Mouse (Mus musculus): Measurements from ENCODE around the gene Loxl3. TPM values are rescaled to one million over a fixed set of nuclear protein-coding genes. Genes with fewer than 3 reads are reported as not detected.

Gene Loxl3
- polyA plus RNA-seq, 1 experiment from 2014 or later, result 2.5 TPM

DNA sequence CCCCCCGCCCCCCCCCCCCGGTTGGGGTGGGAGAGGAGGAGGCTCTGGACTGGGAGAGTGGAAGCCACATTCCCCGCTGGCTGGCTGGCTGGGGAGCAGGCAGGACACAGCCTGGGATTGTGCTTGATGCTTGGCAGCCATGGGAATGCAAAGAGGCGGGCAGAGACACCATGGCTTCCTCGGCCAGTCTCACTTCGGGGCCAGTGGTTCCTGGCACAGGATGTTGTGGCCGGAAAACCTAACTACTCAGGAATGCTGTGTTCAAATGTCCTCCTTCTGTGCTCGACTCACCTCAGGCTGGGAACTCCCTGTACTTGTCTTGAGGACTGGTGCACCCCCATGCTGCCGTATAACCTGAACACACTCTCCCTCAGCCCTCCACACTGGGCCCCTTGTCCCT, 6.3 kb upstream of the Loxl3 start:
- peak; percentile 33 for ATAC-seq
- no peak for DNase-seq (ENCODE audit: low read depth, low spot score)
- no peak for TF ChIP-seq CTCF (IDR thresholded peaks at IDR 0.05)
- ChIA-PET CTCF (no interaction called here), POLR2A (no interaction called here)
- in situ Hi-C loops (cut with MboI; ENCODE audit: low pct_unique_long_range_greater_than_20kb), result no loop called here
- no peaks in the 10 kb centered on the region for H3K27me3 ChIP-seq

DNA sequence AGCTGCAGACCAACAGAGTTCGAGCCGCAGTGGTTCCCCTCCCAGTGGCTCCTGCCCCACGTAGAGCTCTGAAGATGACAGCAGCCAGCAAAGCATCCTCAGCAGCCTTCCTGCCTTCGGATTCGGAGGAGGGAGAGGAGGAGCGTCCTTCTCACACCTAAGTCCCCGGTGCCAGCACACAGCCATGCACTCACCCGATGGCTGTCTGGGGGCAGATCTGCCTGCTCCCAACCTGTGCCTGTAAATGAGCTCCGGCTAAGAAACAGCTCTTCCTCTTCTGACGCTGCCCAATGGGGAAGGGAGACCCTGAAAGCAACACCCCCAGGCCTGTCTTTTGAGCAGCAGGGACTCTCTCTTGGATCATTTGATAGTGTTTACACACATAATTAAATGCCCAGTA, 4.2 kb upstream of the Loxl3 start:
- no peak for DNase-seq (ENCODE audit: low read depth, low spot score)
- CTCF ChIA-PET, result interaction anchor here (0.8 to 1.4 kb wide), 2 partner anchors 22 to 33 kb away, joined by 3 to 7 read pairs; no protein-coding TSS in a partner anchor
- POLR2A ChIA-PET, result no interaction called here
- H3K27me3 ChIP-seq, result no peaks in the 10 kb centered on the region
- no peak for ATAC-seq
- in situ Hi-C loops (cut with MboI; ENCODE audit: low pct_unique_long_range_greater_than_20kb), result no loop called here
- no peak for TF ChIP-seq CTCF (IDR thresholded peaks at IDR 0.05)

DNA sequence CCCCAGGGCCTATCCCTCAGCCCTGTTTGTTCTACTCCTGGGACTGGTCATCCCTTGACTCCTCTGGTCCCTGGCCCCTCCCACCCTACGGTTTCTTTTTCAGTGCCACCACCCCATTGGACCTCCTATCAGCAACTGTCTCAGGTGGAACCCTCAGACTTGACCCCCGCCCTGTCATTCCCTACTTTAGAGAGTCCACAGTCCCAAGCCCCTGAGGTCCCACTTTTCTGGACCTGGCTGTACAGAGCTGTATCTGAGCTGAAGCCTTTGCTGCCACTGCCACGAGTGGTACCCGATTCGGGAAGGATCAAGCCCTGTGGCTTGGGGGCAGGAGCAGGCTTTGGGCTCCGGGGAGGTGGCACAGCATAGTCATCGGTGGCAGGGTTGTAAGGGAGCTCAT, 2.9 kb upstream of the Loxl3 start:
- in situ Hi-C loops (cut with MboI; ENCODE audit: low pct_unique_long_range_greater_than_20kb), result no loop called here
- no peaks in the 10 kb centered on the region for H3K27me3 ChIP-seq

DNA sequence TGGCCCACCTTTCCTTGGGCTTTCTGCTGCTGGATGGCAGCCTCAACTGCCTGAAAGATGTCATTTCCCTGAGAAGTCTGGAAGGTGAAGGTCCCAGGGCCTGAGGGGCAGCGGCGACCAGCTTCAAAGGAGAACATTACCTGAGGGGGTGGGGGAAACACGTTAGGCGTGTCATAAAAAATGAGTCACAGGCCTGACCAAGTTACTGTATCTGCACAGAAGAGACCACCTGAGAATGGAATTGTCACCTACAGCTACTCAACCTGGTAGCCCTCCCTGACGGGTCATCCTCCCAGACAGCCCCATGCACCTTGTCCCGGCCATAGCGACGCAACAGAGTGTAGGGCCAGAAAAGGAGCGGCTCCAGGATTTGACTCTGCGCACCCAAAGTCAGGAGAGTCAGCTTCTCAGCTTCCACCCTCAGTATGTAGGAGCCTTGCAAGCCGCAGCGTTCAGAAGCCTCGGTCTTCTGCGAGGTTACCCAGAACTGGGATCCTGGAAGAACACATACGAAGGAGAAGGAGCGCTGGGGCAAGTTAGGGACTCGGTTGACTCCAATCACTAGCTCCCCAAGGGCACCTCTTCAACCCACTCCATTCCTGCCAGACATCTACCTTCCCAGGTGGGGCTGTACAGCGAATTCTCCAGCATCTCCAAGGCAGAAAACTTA, 1.9 kb upstream of the Loxl3 start:
- TF ChIP-seq CTCF (IDR thresholded peaks at IDR 0.05), result no peak
- no peaks in the 10 kb centered on the region for H3K27me3 ChIP-seq
- ATAC-seq (no peak), DNase-seq (ENCODE audit: low read depth, low spot score) (no peak)
- ChIA-PET POLR2A (interaction anchor here (0.5 to 1.4 kb wide), 3 partner anchors 21 to 35 kb away, joined by 3 read pairs; no protein-coding TSS in a partner anchor), CTCF (interaction anchor here (0.6 to 2.6 kb wide), 4 partner anchors 22 to 69 kb away, joined by 3 to 10 read pairs (median 4); partner anchors contain the start of genes Ccdc142 and Gm42688)
- in situ Hi-C loops (cut with MboI; ENCODE audit: low pct_unique_long_range_greater_than_20kb), result no loop called here

More for the DNA sequence above, 2.9 kb upstream of the Loxl3 start:
- DNase-seq (ENCODE audit: low read depth, low spot score) (no peak), ATAC-seq (no peak)
- ChIA-PET POLR2A (interaction anchor here (0.9 kb wide), 1 partner anchor 8 kb away, joined by 3 read pairs; no protein-coding TSS in a partner anchor), CTCF (interaction anchor here (2.6 kb wide), 1 partner anchor 34 kb away, joined by 10 read pairs; no protein-coding TSS in a partner anchor)
- TF ChIP-seq CTCF (IDR thresholded peaks at IDR 0.05), result no peak

DNA sequence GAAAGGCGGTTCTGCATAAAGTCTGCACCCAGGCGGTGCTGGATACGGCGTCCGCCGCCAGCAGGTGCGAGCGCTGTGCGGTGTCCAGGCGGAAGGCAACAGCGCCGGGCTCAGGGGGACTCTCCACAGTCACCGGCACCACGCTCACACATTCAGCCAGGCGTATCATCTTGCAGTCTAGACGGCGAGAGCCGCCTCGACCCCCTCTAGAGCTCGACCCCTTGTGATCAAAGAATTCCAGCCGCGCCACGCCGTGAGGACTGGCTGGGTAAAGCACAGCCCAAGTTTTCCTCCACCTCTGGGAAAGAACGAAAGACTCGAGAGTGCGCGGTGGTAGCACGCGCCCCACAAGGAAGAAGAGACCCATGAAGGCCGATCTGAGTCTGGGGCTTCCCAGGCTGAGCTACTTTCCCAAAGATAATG, 1.2 kb upstream of the Loxl3 start:
- H3K27me3 ChIP-seq, result no peaks in the 10 kb centered on the region
- ChIA-PET POLR2A (interaction anchor here (0.6 to 1.4 kb wide), 4 partner anchors 20 to 195 kb away, joined by 3 to 12 read pairs (median 4); no protein-coding TSS in a partner anchor), CTCF (interaction anchor here (0.6 to 2.6 kb wide), 4 partner anchors 21 to 68 kb away, joined by 3 to 10 read pairs (median 4); partner anchors contain the start of genes Ccdc142 and Gm42688)
- no peak for TF ChIP-seq CTCF (IDR thresholded peaks at IDR 0.05)
- in situ Hi-C loops (cut with MboI; ENCODE audit: low pct_unique_long_range_greater_than_20kb), result no loop called here
- no peak for DNase-seq (ENCODE audit: low read depth, low spot score)
- peak; percentile 37 for ATAC-seq

DNA sequence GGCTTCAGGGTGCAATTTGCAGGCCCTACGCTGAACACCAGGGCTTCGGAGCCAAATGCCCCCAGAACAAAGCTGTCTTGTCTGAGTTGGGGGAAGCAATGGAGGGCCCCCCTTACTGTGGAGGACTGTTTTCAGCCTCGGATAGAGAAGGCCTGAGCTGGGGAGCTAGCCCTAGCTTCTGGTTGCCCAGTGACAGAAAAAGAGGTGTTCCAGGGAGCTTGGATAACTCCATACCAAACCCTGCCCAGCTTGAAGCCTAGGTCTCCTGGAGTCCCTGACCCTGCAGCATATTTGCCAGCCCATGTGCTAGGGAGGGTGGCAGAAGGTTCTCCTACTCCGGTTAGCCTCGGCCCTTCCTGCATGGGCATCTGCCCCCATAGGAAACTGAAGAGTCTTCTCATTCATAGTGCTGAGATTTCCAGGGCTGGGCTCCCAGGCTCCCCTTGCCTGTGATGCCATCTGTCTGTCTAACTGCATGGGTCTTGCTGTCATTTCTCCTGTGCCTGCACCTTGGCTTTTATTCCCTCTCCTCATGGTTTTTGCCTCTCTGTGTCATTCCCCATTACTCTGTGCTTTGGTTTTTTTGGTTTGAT, 586 bp downstream of the Loxl3 start:
- POLR2A ChIA-PET, result no interaction called here
- in situ Hi-C loops (cut with MboI; ENCODE audit: low pct_unique_long_range_greater_than_20kb), result no loop called here

DNA sequence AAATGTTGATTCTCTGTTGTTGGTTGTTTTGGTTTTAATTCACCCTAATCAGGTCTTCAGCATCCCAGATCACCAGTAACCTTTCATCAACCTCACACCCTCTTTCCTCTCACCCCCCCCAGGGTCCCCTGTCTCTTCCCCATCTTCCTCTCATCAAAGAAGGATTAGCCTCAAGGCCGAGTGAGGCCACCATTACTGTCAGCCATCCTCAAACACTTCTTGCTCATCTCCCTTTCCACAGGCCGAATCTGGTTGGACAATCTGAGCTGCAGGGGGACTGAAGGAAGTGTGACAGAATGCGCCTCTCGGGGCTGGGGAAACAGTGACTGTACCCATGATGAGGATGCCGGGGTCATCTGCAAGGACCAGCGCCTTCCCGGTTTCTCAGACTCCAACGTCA, 3.2 kb downstream of the Loxl3 start:
- in situ Hi-C loops (cut with MboI; ENCODE audit: low pct_unique_long_range_greater_than_20kb), result no loop called here
- CTCF ChIA-PET, result no interaction called here
- POLR2A ChIA-PET, result interaction anchor here (0.6 kb wide), 1 partner anchor 139 kb away, joined by 4 read pairs; no protein-coding TSS in a partner anchor
- H3K27me3 ChIP-seq, result no peaks in the 10 kb centered on the region
- ATAC-seq, result no peak
- TF ChIP-seq CTCF (IDR thresholded peaks at IDR 0.05), result no peak
- DNase-seq (ENCODE audit: low read depth, low spot score), result no peak

More for the DNA sequence above, 586 bp downstream of the Loxl3 start:
- no peak for TF ChIP-seq CTCF (IDR thresholded peaks at IDR 0.05)
- DNase-seq (ENCODE audit: low read depth, low spot score) (no peak), ATAC-seq (no peak)
- CTCF ChIA-PET, result interaction anchor here (1.2 kb wide), 1 partner anchor 38 kb away, joined by 4 read pairs; no protein-coding TSS in a partner anchor
- H3K27me3 ChIP-seq, result no peaks in the 10 kb centered on the region

DNA sequence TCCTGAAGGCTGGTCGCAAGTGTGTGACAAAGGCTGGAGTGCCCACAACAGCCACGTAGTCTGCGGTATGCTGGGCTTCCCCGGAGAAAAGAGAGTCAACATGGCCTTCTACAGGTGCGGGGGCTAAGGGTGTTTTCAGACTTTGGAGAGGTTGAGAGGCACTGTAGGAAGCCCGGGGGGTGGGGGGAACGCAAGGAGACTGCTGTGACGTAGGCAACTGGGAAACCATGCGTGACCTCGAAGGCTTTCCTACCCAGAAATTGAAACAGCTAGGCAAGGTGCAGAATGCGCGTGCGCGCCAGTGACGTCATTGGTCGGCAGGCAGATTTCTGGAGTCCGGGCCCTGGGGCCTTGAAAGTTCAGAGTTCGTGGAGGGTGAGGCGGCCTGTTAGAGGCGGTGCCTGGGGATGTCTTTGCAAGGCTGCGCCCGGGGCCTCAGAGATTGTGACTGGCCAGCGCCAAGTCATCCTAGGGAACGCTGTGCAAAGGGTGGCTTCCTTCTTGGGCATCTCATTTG, 4.6 kb downstream of the Loxl3 start:
- no peaks in the 10 kb centered on the region for H3K27me3 ChIP-seq
- in situ Hi-C loops (cut with MboI; ENCODE audit: low pct_unique_long_range_greater_than_20kb), result no loop called here
- ChIA-PET POLR2A (interaction anchor here (0.8 kb wide), 1 partner anchor 43 kb away, joined by 3 read pairs; no protein-coding TSS in a partner anchor), CTCF (no interaction called here)
- TF ChIP-seq CTCF (IDR thresholded peaks at IDR 0.05), result no peak
- ATAC-seq, result no peak
- DNase-seq (ENCODE audit: low read depth, low spot score), result no peak

DNA sequence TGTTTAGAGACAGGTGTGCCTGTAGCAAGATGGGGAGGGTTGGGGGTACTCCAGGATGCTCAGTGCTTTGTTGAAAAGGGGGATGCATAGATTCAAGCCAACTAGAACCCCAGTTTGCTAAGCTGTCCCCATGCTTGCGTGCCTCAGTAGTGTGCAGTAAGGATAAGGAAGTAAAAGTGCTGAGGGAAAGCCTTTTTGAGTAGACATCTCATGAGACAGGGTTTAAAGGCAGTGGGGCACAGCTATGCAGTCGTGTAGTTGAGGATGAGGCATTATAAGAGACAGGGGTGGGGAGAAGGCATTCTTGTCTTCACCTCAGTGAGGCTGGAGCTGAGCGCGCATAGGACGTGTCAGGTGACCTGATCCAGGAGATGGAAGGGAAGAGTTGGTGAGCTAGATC, 6.6 kb downstream of the Loxl3 start:
- ChIA-PET CTCF (interaction anchor here (1.5 kb wide), 1 partner anchor 44 kb away, joined by 3 read pairs; no protein-coding TSS in a partner anchor), POLR2A (no interaction called here)
- H3K27me3 ChIP-seq, result no peaks in the 10 kb centered on the region
- DNase-seq (ENCODE audit: low read depth, low spot score) (no peak), ATAC-seq (no peak)
- in situ Hi-C loops (cut with MboI; ENCODE audit: low pct_unique_long_range_greater_than_20kb), result no loop called here
- no peak for TF ChIP-seq CTCF (IDR thresholded peaks at IDR 0.05)

DNA sequence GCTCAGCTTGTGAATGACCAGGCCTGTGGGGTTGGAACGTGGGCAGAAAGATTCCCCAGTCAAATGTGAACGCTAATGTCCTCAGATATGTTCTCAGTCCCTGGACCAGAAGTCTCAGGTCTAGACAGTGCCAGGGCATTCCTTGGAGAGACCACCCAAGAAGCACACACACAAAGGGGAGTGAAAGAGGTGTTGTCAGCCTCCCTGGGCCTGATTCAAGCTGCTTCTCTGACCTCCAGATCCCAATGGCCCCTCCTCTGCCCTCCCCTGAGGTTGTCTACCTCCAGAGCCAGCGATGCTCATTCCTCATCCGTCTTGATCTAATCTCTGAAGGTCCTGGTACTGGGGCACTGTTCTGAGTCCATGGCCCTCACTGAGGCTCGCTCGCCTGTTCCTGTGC, 9.6 kb downstream of the Loxl3 start:
- no peak for TF ChIP-seq CTCF (IDR thresholded peaks at IDR 0.05)
- CTCF ChIA-PET, result no interaction called here
- ATAC-seq (no peak), DNase-seq (ENCODE audit: low read depth, low spot score) (no peak)
- in situ Hi-C loops (cut with MboI; ENCODE audit: low pct_unique_long_range_greater_than_20kb), result no loop called here
- H3K27me3 ChIP-seq, result no peaks in the 10 kb centered on the region
- POLR2A ChIA-PET, result no interaction called here

DNA sequence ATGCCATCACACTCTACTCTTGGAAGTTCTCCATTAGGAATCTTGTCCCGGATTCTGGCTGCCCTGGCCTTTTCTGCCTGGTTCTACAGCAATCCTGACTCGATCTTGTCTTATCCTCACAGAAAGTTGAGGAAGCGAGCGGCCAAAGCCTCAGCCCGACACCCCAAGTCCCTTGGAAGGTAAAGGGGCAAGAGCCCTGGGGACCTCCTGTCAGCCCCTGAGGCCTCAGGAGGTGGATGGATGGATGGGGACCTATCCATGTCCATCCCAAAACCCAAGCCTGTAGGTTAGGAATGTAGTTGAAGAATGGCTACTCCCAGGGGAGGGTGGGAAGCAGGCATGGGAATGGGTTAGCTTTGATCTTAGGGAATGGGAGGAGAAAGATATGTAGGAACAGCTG, 10.0 kb downstream of the Loxl3 start:
- in situ Hi-C loops (cut with MboI; ENCODE audit: low pct_unique_long_range_greater_than_20kb), result no loop called here
- TF ChIP-seq CTCF (IDR thresholded peaks at IDR 0.05), result no peak
- ATAC-seq (no peak), DNase-seq (ENCODE audit: low read depth, low spot score) (no peak)
- CTCF ChIA-PET, result no interaction called here
- POLR2A ChIA-PET, result no interaction called here
- no peaks in the 10 kb centered on the region for H3K27me3 ChIP-seq
